Mouse (Mus musculus) myocyte (in vitro differentiated cells): ENCODE results near the gene Dlg4.

Experiments
- CEBPB ChIP-seq: IDR thresholded peaks from 2 replicates; pipeline ENCODE4 v1.6.1; 2011; ENCODE audit warnings: mild to moderate bottlenecking, moderate library complexity; ENCODE audit not compliant: poor library complexity, insufficient read depth, severe bottlenecking
- E2F4 ChIP-seq: IDR thresholded peaks from one replicate; pipeline ENCODE4 v1.6.1; 2011; ENCODE audit warnings: mild to moderate bottlenecking, control low read depth, moderate library complexity; ENCODE audit not compliant: insufficient read depth
- MAX ChIP-seq: IDR thresholded peaks from one replicate; pipeline ENCODE4 v1.6.1; 2011; ENCODE audit warnings: low read depth, mild to moderate bottlenecking, control low read depth
- MYOD1 ChIP-seq, 3 experiments: IDR thresholded peaks; one replicate each; pipeline ENCODE4 v1.6.1; 2011; ENCODE audit warnings: control low read depth in 2 of 3, low read depth in 2 of 3, mild to moderate bottlenecking in 2 of 3, moderate library complexity in 1 of 3; ENCODE audit not compliant: insufficient read length in 2 of 3, control insufficient read depth in 1 of 3
- MYOG ChIP-seq, 3 experiments: IDR thresholded peaks; one replicate each; pipeline ENCODE4 v1.6.1; 2011; ENCODE audit warnings: control low read depth in 2 of 3, low read depth in 2 of 3, mild to moderate bottlenecking in 2 of 3; ENCODE audit not compliant: insufficient read length in 2 of 3, control insufficient read depth in 1 of 3, insufficient read depth in 1 of 3
- POLR2A ChIP-seq: IDR thresholded peaks from one replicate; pipeline ENCODE4 v1.6.1; 2011; ENCODE audit warnings: low read depth, mild to moderate bottlenecking, control low read depth, moderate library complexity; ENCODE audit not compliant: insufficient read length
- POLR2AphosphoS2 ChIP-seq: IDR thresholded peaks from one replicate; pipeline ENCODE4 v1.6.1; 2011; ENCODE audit warnings: low read depth, control low read depth; ENCODE audit not compliant: insufficient read length
- TCF12 ChIP-seq: IDR thresholded peaks from one replicate; pipeline ENCODE4 v1.6.1; 2011; ENCODE audit warnings: mild to moderate bottlenecking, control low read depth; ENCODE audit not compliant: poor library complexity, insufficient read depth, severe bottlenecking
- TCF3 ChIP-seq: IDR thresholded peaks from one replicate; pipeline ENCODE4 v1.6.1; 2011; ENCODE audit warnings: low read depth, control low read depth; ENCODE audit not compliant: insufficient read length
- USF1 ChIP-seq: IDR thresholded peaks from one replicate; pipeline ENCODE4 v1.6.1; 2011; ENCODE audit warnings: low read depth, mild to moderate bottlenecking, control low read depth, moderate library complexity

- TF ChIP-seq POLR2AphosphoS2: no peak
- no peak for TF ChIP-seq POLR2A
- no peak for TF ChIP-seq USF1
- TF ChIP-seq E2F4: no peak
- no peak for TF ChIP-seq MYOD1 (IDR thresholded peaks at IDR 0.05; ENCODE audit: control insufficient read depth in 1 of 3, insufficient read length in 2 of 3, low read depth in 2 of 3)
- no peak for TF ChIP-seq TCF12
- TF ChIP-seq MAX: no peak
- TF ChIP-seq CEBPB: no peak
- TF ChIP-seq MYOG (IDR thresholded peaks at IDR 0.05; ENCODE audit: control insufficient read depth in 1 of 3, insufficient read depth in 1 of 3, insufficient read length in 2 of 3, low read depth in 2 of 3): no peak
- no peak for TF ChIP-seq TCF3
These were observed 5.8 kb upstream of the Dlg4 start for GRCm38 (mm10) chr11:70010961-70011360.
